Mouse (Mus musculus) CD4-positive naive resting alpha-beta T cell, adult 76 days (primary cell): Measurements from ENCODE around the gene Rnf130. TPM values are rescaled to one million over a fixed set of nuclear protein-coding genes. Genes with fewer than 3 reads are reported as not detected.

Source experiments
- total RNA-seq: library from RNA; stranded (reverse); gene quantifications from one replicate; pipeline ENCODE4 v1.2.4, GENCODE M21; 2023

Gene Rnf130
- total RNA-seq, result 30.7 TPM

DNA sequence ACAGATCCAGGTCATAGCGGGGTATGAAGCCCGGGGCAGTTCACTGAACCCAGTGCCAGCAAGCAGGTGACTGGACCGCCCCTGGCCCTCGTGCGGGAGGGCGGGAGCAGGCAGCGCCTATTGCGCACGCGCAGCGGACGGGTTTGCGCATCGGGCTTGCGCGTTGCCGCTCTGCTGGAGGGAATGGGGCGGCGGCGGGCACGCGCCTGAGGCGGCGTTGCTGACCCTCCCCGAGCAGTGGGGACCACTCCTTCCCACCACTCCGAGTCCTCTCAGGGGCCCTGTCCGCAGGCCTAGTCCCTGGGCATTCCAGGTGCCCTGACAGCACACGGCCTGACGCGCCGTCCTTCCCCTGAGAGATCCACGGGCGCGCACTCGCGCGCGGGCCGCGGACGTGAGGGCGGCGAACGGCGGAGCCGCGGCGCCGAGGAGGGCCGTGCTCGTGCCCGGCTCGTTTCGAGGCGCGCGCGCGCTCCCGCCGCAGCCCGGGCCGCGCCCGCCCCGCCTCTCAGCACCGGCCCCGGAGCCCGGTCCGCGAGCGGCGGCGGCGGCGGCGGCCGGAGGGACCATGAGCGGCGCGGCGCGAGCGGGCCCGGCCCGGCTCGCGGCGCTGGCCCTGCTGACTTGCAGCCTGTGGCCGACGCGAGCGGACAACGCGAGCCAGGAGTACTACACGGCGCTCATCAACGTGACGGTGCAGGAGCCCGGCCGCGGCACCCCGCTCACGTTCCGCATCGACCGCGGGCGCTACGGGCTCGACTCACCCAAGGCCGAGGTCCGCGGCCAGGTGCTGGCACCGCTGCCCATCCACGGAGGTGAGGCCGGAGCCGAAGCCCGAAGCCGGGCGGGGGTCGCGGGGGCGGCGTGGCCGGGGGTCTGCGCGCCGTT, at the start of gene Rnf130:
Gene Rnf130 (plus strand): TSS at position 514 of the 888 bp plus-strand sequence.

DNA sequence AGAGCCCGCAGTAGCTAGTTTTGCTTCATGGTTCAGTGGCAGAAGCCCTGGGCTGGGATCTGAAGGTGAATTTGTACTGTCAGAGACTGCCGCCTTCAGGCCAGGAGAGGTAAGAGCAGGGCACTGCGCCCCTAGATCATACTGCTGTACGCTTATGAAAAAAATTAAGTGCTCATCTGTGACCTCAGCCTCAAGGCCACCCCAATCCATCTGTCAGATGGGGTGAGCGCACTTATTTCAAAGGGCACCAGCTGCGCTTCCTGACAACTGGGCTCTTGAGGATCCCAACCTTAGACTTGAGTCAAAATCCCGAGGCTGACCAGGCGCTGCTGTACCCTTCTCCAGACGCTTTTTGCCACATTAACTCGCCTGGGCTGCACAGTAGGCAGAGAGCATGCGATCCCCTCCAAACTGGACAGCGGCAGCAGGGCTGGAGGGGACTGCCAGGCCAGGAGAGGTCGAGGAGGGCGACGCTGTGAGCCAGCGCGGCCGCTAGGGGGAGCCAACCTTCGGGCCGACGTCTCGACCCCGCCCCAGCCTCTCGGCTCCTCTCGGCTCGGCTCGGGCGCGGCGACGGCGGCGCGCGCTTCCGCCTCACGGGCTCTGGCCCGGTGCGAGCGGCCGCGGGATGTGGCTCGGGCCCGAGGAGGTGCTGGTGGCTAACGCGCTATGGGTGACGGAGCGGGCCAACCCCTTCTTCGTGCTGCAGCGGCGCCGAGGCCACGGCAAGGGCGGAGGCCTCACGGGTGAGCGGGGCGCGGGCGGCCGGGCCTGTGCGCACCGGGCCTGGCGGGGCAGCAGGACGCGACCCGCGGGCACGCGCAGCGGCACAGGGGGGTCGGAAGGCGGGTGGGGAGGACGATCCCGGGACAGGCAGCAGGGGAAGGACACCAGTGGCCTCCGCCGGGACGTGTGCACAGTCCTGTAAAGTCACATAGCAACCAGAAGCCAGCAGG, 105.9 kb downstream of the Rnf130 start, which contains the start of gene Tbc1d9b:
Gene Tbc1d9b (plus strand): TSS at position 586 of the 956 bp plus-strand sequence.

Other genes with a start within 250 kb of the Rnf130 start
- 0.32 TPM for gene Gfpt2, start 231.2 kb upstream of the Rnf130 start, total RNA-seq
- 51.0 TPM for gene Mapk9, start 178.6 kb upstream of the Rnf130 start, total RNA-seq
- not detected for gene Rasgef1c, start 123.5 kb upstream of the Rnf130 start, total RNA-seq
- gene Tbc1d9b, start 106.0 kb downstream of the Rnf130 start, total RNA-seq, result 60.3 TPM
- 2.8 TPM for gene Mrnip, start 149.1 kb downstream of the Rnf130 start, total RNA-seq
- 461 TPM for gene Sqstm1, start 185.5 kb downstream of the Rnf130 start, total RNA-seq
- gene Mgat4b, start 185.5 kb downstream of the Rnf130 start, total RNA-seq, result 4.7 TPM
- 1.4 TPM for gene Ltc4s, start 213.3 kb downstream of the Rnf130 start, total RNA-seq